Mouse (Mus musculus) splenic B cell, adult 2 months (primary cell): ENCODE data around the gene Tspan14.
A peak's percentile ranks its signal among the peaks of the same experiment; 100 is the strongest.

ENCODE experiments used
- DNase-seq: peaks from one replicate; pipeline ENCODE4 v3.0.0-alpha.2; 2011; ENCODE audit warnings: low read depth, low spot score
- H3K27me3 ChIP-seq: 2 replicates; pipeline ENCODE4 v1.6.1; 2012; ENCODE audit warnings: mild to moderate bottlenecking, low read length, moderate library complexity, mixed read lengths; ENCODE audit not compliant: control insufficient read depth, poor library complexity, insufficient read depth, severe bottlenecking
- H3K36me3 ChIP-seq: 2 replicates; pipeline ENCODE4 v1.6.1; 2012; ENCODE audit warnings: mild to moderate bottlenecking, low read length, moderate library complexity, mixed read lengths; ENCODE audit not compliant: control insufficient read depth, poor library complexity, insufficient read depth, severe bottlenecking

Gene Tspan14

DNA sequence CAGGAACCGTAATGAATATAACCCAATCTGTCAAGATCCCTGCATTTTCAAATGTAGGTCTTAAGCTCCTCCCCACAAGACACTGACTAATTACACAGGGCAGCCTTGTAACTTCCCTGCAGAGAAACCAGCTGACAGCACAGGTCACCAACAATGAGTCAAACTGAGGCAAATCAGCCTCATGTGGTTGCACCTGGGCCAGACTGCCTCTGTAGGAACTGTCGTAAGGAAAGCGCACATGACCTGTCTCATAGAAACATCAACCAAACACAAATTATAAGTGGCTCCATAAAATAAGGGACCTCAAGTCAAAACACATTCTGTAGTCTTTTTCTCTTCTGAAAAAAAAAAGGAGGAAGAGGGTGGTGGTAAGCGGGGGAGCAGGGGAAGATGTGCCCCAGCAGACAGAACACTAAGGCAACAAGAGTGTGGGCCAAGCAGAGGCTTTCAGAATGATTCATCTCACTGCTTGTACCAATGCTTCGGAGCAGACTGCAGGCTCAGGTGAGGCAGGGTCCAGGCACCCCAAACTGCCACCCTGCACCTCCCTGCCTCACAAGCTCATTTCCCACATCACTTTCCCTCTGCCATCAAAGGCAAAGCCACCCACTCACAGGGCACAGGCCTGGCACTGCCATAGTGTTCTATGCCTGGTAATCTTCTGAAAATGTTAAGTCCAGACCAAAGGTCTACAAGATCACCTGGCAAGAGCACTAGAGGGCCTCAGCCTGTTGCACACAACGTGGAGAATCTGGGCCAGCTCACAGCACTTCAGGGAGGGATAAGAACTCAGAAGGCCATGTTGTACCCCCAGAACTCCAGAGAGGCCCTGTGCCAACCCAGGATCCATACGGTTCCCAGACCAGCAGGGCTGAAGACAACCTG, 16.6 kb downstream of the Tspan14 start:
- Histone ChIP-seq H3K36me3 (no peaks in the 10 kb centered on the region), H3K27me3 (no peaks in the 10 kb centered on the region)
- peak; percentile 81 for DNase-seq

DNA sequence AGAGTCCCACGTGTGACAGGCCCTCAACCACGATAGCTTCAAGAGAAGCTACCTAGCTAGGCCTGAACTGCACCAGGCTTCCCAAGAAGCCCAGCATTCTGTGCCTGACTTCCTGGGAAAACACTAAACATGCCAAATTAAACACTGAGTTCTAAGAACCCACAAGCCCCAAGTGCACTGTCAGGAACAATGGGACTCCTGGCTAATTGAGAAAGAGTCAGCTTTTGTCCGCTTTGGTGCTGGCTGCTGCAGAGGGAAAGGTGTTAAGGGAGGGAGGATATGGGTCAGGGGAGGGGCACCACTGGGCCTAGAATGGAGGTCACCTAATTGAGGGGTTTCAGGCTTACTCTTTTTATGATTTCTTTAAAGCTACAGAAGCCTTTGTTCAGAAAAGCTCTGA, 17.6 kb downstream of the Tspan14 start:
- DNase-seq, result no peak
- H3K27me3 ChIP-seq, result no peaks in the 10 kb centered on the region
- H3K36me3 ChIP-seq, result no peaks in the 10 kb centered on the region

DNA sequence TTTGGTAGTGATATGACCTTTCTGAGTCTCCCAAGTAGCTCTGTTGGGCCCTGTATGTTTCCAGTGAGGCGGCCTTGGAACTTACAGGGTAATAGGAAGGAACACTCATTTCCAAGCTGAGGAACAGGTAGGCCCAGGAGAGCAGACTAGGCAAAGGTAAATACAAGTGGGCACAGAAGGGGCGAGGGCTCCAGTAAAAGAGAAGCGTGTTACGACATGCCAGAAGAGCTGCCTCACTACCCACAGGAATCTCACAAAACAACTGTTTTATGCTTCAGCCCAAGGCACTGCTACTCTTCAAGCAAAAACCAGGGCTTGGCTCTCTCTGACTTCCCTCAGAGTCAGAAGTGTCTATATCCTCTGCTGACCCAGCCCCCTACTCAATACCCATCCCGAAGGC, 18.1 kb downstream of the Tspan14 start:
- H3K36me3 ChIP-seq, result no peaks in the 10 kb centered on the region
- no peak for DNase-seq
- H3K27me3 ChIP-seq, result no peaks in the 10 kb centered on the region

DNA sequence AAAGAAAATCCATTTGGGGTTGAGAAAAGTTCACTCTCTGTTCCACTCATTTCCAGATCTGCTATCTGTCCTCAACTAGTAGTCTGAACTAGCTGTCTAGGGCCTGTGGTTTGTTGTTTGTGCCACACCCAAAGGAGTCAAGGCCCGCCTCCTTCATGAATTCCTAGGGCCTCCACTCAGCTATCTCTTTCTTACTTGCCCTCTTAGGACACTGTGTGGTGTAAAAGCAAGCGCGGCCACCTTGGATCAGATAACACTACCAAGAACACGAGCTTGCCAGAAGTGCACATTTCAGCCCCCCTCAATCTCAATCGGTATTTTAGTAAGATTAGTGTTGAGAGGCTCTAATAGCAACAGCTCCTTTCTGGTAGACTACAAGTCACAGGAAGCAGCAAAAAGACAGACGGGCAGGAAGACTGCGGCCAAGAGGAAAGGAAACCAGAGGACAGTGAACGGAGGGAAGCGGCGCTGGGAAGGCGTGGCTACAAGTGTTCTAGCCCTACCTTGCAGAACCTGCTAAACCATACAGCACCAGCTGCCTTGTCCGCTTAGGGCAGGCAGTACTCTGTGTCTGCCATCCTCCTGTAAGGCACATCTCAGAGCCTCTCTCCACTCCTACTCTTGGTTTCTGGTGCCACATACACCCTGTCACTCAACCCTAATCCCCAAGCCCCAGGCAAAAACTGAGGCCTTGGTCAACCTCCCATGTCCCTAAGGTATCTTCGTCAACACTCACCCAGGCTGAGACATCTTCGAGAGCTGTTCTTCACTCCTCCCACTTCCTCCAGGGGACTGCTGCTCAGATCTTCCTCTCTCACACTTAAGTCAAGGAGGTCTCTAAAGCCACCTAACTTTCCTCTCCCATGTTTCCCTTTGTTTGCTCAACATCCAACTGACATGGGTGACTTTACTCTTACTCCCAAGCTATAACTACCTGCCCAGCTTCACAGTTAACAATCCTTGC, 18.9 kb downstream of the Tspan14 start:
- Histone ChIP-seq H3K36me3 (no peaks in the 10 kb centered on the region), H3K27me3 (no peaks in the 10 kb centered on the region)
- DNase-seq, result peak; percentile 76

DNA sequence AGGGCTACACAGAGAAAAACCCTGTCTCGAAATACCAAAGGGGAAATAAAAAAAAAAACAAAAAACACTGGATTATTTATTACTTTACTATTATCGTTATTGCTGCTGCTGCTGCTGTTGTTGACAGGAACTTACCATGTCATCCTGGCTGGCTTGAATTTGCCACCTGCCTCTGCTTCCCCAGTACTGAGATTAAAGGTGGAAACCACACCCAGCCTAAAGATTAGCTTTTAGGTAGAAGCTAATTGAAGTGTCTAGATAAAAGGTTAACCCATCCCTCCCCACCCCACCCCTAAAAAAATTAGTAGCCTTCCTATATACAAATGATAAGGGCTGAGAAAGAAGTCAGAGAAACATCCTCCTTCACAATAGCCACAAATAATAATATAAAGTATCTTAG, 22.8 kb downstream of the Tspan14 start:
- DNase-seq, result no peak
- Histone ChIP-seq H3K36me3 (no peaks in the 10 kb centered on the region), H3K27me3 (no peaks in the 10 kb centered on the region)

DNA sequence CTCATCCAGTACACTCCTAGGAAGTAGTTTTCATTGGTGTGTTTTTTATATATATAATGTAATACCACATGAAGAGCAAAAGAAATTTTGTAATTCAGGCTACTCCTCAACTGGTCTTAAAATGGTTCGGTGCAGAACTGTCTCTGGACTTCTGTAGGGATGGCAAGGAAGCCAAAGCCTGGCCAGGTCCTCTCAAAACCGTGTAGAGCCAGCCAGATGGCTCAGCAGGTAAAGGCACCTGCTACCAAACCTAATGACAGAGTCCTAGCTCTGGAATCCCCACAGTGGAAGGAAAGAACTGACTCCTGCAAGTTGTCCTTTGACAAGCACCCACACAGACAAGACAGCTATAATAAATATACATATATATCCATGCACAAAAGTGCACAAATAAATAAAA, 24.2 kb downstream of the Tspan14 start:
- H3K27me3 ChIP-seq, result no peaks in the 10 kb centered on the region
- no peaks in the 10 kb centered on the region for H3K36me3 ChIP-seq
- no peak for DNase-seq

DNA sequence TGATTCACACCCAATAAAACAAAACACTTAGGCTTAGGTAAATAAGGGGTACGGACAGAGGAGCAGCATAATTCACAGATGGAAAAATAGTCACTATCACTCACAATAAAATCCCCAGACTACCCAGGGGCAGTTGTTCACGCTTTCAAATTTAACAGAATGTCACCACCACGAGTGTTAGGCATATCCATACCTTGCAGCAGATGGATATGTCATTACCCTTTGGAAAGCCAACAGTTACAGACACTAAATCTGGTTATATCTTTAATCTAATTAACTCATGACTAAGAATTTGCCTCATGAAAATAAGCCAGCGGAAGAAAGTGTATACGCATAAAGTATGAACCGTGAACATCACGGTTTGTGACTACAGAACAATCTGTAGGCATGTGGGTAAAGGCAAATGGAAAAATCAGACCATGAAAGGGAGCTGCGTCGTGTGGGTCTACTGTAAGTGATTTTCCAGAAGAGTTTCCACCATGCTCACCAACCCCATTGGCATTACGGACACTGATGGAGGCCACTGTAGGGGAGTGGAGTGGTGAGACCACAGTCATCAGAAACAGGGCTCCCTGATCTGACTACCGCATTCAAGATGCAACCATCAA, 28.1 kb downstream of the Tspan14 start:
- peak; percentile 47 for DNase-seq
- H3K27me3 ChIP-seq, result no peaks in the 10 kb centered on the region
- H3K36me3 ChIP-seq, result no peaks in the 10 kb centered on the region

DNA sequence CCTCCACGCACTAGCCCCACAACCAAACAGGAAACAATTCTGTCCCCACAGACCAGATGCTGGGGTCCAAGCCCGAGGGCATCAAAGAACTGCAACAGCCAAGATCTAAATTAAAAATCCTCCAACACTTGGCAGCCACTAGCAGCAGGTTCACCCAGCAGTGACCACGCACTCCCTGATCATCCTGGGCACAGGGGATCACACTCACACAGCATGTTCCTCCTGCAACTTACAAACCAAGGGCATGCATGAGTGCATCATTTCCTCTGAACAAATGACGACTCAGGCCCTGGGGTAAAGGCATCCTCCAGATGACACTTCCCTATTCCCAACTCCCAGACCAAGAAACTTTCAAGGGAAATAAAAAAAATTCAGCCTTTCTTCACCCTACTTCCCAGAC, 29.6 kb downstream of the Tspan14 start:
- peak; percentile 68 for DNase-seq
- H3K27me3 ChIP-seq, result no peaks in the 10 kb centered on the region
- no peaks in the 10 kb centered on the region for H3K36me3 ChIP-seq

DNA sequence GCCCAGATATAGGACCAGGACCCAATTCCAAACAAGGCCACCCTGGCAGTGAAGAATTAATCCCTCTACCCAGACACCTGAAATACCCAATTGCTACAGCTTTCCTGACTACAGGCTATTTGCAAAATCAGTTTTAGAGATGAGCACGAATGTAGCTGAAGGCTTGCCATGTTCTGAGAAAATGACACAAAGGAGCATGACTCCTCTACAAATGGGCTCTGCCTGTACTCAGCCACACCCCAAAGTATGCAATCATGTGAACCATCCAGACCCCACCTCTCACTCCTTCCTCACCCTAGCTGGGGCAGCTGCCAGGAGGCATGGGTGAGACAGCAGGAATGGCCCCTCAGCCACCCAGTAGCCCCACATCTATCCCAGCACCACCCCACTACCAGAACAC, 31.1 kb downstream of the Tspan14 start:
- DNase-seq, result no peak
- Histone ChIP-seq H3K36me3 (no peaks in the 10 kb centered on the region), H3K27me3 (no peaks in the 10 kb centered on the region)

DNA sequence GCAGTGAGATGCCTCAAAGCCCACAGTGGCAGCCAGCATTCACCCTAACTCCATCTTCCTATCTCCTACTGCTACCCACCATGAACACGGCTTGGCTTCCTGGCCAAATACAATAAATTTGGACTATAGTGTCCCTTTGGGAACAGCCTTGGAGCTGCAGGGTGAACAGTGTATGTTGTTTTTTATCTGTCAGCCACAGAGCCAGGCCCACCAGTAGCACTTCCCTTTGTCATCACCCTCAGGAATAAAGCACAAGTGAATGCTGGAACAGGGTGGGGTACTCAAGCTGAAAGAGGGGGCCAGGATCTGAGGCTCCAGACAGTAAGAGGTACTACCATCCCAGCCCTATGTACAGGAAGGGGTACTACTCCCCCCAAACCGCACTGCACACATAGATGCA, 31.6 kb downstream of the Tspan14 start:
- no peaks in the 10 kb centered on the region for H3K27me3 ChIP-seq
- no peak for DNase-seq
- H3K36me3 ChIP-seq, result no peaks in the 10 kb centered on the region

DNA sequence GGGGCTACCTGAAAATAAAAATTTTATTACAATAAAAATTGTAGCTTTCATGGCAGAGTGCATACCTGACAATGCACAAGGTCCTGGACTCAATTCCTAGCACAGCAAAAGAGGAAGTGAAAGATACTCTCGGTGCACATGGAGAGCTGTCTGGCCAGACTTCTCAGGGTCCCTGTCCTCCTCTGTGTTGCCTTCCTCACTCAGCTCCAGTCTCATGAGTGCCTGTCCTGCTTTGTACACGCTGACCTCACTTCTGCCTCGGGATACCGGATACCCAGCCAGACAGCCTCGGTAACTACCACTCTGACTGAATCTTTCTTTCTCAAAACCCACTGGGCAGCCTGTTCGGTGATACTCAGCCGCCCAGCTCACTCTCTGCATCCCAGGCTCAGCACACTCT, 33.3 kb downstream of the Tspan14 start:
- no peaks in the 10 kb centered on the region for H3K36me3 ChIP-seq
- peak; percentile 75 for DNase-seq
- no peaks in the 10 kb centered on the region for H3K27me3 ChIP-seq

DNA sequence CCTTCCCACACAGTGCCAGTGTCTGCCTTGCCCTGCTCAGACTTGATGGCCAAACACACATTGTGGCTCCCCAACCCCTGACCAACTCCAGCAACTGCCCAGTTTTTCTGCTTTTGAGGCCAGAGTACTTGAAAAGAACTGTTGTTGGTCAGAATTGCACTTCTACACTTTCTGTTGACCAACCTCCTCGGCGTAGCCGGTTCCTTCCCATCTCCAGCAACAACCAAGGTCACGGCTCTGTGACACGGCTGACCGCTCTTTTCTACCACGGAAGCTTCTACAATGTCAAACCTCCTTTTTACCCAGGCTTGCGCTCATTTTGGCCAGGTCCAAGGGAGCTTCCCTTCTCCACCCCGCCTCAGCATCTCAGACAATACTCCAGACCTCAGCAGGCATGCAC, 34.4 kb downstream of the Tspan14 start:
- no peak for DNase-seq
- Histone ChIP-seq H3K27me3 (no peaks in the 10 kb centered on the region), H3K36me3 (no peaks in the 10 kb centered on the region)

DNA sequence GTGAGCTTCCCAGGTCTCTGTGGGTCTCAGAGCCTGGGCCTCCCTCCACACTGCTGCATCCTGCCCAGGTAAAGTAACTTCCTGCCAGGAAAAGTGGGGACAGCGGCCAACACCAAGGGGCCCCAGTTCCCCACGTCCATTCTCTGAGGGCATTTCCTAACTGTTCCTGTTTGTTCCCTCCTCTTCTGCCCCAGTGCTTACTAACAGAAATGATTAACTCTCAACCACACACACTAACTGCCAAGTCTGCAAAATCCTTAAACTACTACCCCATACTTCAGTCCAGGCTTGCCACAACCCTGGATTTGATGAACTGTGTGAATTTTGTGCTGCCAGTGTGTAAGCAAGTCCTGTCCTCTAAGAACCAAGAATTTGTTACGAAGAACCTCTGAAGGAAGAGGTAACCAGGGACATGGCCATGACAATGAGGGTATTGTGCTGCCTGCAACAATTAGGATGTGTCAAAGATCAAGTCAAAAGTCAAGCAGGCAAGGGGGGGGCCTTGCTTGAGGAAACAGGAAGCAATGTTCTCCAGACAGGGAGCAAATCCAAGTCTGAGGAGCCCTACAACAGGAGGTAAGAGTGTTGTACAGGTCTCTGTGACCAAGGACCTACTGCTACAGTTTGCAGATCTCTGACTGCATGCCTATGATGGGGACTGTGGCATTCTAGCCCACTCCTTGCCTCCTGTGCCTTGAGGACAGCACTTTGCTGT, 35.3 kb downstream of the Tspan14 start:
- DNase-seq, result no peak
- Histone ChIP-seq H3K36me3 (no peaks in the 10 kb centered on the region), H3K27me3 (no peaks in the 10 kb centered on the region)

DNA sequence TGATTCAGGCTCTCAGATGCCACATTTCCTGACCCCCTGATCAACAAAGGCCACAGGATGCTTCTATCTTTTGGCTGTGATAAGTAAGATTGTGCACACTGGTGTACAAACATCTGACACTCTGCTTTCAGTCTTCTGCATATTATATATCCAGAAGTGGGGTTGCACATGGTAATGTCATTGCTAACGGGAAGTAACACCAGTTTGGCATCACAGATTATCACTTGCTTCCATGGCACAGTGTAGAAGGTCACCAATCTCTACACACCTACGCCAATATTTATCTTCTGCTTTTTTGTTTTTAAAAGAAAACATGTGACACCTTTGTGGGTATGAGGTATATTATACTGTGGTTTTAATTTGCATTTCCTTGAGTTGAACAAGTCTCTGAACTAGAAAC, 36.7 kb downstream of the Tspan14 start:
- peak; percentile 84 for DNase-seq

More for the DNA sequence above, 36.7 kb downstream of the Tspan14 start:
- no peaks in the 10 kb centered on the region for H3K36me3 ChIP-seq
- H3K27me3 ChIP-seq, result no peaks in the 10 kb centered on the region
